Mouse (Mus musculus): Measurements from ENCODE around the gene Gm11042.
A peak's percentile ranks its signal among the peaks of the same experiment; 100 is the strongest.

The Gm11042 gene

DNA sequence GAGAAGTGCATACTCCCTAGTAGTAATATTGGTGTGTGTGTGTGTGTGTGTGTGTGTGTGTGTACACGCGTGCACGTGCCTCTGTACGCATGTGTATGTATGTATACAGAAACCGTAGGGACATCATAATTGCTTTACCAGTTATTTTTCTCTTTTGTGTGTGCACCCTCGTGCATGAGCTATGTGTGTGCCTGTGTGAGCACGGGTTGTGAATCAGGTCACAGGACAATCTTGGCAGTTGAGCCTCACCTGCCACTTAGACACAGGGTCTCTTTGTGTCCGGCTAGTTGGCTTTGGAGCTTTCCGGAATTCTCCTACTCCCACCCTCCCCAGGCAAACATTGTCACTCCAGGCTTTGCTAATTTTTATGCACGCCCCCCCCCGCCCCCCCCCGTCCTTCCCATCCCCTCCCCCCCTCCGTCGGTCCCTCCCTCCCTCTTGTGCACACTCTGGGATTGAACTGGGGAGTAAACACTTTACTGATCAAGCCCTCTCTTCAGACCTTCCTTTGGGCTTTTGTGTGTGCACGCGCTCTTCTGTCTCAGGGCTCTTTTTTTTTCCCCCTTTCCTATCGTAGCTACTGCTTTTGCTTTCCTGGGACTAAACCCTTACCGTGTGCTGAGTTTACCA lies at the start of gene Gm11042:
Gene Gm11042, minus strand, starts transcription at position 51 of the 630 bp plus-strand sequence.
- DNase-seq, result no peak

DNA sequence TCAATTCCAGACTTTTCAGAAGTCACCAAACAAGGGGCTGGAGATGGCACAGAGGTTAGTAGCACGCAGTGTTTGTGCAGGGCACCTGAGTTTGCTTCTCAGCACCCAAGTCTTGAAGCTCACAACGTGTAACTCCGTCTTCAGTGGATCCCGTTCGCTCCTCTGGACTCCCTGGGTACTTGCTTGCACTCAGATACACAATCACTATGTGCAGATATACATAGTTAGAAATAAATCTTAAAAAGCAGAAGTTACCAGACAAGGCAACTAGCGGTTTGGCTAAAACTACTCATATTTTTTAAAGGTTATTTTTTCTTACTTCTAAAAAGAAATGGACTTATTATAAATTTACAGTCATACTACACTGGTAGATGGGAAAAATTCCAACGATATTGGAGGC lies 48.3 kb upstream of the Gm11042 start:
- DNase-seq, result no peak

DNA sequence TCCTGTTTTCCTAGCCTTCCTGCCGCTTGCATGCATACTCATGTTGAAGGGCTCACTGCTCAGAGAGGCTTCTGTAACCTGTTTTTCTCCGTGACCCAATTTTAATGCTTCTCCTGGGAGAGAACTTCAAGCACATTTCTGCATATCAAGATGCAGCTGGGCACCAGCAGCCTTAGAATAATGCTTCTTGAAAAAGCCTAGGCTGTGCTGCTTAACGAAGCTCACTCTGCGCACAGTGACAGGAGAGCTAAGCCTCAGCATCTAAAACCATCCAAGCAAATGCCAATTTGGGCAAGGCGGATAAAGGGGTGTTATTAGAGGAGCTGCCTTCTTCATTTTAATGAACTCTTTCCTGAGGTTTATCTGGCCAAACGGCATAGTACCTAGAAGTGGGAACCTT lies 46.9 kb upstream of the Gm11042 start:
- no peak for DNase-seq

DNA sequence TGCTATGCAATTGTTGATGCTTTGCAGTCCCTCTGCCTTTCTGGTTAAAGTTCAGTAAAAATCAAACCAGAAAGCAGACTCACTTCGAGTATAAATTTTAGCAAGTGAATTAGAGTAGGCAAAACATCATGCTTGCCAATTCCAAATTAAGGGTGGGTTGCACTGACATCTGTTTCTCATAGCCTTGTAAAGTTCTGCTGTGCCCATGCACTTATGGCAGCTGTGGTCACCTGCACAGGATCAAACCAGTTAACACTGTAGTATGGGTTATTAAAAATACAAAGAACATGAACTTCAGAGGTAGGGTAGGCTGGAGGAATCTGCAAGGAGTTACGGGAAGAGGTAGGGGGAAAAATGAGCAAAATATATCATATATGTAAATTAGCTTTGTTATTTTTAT lies 46.3 kb upstream of the Gm11042 start:
- no peak for DNase-seq

DNA sequence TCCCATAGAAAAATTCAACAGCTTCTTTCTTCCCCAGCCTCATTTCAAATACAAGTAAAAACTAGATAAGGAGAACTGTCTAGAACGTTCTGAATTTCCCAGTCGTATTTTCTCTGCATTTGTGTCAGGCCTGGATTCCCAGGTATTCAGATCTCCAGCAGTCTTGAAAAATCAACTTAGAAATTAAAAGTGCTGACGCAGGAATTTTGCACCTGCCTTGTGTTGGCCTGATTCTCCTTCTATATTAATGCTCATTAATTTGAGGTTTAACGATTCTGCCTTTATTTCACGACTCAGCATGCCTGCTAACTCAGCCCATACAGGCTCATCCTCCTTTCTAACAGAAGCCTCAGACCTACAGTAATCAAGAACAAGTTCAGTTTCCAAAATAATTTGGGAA lies 43.6 kb upstream of the Gm11042 start:
- no peak for DNase-seq

DNA sequence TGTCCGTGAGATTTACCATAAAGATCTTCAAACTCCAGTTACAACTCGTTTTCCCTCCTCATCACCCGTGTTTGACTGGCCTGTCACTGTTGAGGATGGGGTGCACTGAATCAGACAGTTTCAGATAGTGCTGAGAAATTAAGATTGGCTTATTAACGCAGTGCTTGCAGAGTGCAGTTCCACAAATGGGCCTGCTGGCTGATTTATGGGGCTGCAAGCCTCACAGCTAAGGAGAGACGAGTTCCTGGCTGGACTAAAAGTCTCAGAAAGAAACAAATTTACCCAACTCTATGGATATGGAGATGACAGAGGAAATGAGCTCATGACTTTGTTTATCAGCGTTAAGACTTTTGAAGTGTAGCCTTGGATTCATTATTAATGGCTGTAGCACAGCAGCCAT lies 41.6 kb upstream of the Gm11042 start:
- DNase-seq, result no peak

DNA sequence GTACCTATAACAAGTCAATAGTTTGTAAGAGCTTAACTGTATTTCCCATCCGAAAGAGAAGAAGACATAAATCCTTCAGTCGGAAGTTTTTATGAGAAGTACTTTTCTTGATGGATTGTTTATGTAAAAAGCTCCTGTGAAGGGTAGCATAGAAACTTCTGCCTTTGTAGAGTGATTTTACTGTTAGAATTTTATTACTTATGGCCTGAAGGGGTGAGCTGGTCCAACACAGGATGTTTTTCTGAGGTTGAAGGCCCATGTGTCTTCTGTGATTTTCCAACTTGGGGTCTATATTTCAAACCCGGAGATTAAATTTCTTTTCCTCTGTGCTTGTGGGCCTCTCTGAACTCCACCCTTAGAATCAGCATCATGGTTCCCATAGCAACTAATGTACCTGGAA lies 26.5 kb upstream of the Gm11042 start:
- no peak for DNase-seq

DNA sequence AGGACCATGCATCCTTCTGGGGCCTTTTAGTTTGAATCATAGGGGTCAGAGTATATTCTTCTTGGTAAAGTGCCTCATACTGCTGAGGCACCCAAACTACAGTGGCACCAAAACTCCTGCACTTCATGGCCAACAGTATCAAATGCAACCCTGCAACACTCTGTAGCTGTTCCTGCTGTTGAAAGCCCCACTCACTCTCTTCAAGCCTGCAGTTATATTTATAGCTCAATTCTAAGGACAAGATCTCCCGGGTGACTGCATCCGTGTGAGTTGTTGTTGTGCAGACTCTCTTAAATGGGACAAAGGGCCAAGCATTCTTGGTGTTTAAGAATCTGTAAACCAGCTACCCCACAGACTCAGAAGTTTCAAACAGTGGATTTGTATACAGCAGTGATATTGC lies 23.9 kb upstream of the Gm11042 start:
- no peak for DNase-seq

DNA sequence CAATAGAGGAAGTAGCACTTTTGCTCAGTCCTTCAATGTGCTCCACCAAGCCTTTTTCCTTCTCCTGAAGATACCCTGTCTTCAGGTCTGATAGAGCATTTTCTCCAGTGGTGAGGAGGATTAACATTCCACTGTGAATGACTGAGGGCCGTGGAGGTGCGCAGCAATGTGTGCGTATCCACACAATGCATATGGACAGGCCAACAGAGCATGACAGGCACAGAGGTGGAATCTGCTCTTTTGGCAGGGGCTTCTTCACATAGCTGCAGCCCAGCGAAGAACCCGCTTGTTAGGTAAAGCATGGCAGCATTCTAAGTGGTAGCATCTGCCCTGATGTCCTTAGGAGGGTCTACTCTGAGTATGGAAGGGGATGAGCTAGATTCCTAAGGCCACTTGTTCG lies 17.5 kb upstream of the Gm11042 start:
- DNase-seq, result no peak

DNA sequence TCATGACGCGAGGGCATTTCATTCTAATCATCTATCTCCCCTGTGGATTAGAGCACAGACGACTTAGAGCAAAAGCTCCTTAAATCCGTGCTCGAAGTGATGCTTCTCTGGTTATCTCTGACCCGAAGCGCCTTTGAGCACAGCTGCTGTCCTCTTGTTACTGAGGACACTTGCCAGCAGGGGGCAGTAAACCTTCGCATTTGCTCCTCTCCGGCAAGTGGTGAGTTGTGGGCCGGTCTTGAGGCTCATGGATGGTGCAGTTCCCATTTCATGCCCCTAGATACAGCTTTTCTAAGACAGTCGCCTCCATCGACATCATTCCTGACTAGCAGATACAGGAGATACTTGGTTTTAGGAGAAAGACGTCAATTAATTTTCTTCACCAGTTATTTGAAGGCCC lies 16.8 kb upstream of the Gm11042 start:
- peak; percentile 19 to 70 for DNase-seq

DNA sequence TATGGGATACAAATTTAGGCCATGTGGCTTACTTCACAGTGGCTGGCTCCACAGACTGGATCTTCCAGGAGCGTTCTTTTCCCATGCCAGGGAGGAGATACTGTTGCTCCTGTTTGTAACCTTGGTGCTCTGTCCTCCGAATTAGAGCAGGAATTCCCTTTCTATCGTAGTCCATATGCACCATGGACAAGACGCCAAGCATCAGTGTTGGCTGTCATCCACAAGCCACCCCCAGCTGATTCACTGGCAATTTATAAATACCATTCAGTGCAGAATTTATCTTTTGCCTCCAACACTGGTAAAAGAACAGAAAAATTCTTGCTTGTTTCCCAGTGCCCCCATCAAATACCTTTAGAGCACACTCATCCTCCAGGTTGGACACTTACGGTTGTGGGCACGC lies 13.6 kb upstream of the Gm11042 start:
- DNase-seq, result no peak

DNA sequence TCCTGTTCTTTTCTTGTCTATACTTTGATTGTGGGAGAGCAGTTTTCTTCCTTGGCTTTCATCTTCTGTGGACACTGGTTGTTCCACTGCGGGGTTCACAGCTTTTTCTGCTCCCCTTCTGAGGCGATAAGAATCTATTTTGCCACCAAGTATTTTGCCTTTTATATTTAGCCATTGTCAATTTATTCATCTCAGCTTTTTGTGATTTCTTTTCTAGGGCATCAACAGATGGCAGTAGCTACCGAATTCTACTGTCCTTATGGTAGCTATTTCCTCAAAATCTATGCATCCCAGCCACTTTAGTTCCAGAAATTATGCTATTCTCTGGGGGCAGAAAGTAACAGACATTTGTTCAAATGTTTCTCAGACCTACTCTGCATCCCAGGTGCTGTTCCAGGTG lies 10.4 kb upstream of the Gm11042 start:
- no peak for DNase-seq

DNA sequence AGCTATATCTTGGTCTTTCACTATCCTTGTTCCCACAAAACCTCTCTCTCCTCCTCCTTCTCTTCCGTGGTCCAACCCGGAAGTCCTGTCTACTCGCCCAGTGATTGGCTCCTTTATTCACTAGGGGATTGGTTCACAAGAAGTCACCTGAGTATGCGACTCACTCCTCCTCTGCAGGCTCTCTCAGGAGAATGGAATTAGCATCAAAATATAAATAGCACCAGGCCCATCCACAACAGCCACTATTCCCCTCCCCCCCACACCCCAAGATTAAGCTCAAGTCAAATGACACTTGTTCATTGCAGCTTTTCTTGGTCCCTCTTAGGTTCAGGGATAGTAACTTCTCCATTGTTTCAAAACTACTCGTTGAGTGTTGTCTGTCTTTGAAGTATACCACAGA lies 5.8 kb upstream of the Gm11042 start:
- DNase-seq, result no peak

DNA sequence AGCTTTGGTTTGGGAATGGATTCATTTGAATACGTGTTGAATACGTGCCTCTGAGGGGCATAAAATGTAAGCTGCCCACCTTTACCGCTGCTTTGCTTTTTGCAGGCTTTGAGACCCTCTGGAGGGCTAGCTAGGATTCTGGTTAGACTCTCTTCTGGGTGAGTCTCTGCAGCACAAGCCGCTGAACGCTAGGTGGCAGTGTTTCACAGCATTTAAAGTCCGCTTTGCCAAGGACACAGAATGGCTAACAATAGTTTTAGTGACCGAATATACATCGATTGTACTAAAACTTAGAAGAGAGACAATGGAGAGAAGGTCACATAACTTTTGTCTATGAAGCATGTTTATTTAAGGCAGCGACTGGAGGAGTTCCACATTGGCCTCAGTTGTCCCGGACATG lies 4.1 kb upstream of the Gm11042 start:
- peak; percentile 19 to 64 for DNase-seq

DNA sequence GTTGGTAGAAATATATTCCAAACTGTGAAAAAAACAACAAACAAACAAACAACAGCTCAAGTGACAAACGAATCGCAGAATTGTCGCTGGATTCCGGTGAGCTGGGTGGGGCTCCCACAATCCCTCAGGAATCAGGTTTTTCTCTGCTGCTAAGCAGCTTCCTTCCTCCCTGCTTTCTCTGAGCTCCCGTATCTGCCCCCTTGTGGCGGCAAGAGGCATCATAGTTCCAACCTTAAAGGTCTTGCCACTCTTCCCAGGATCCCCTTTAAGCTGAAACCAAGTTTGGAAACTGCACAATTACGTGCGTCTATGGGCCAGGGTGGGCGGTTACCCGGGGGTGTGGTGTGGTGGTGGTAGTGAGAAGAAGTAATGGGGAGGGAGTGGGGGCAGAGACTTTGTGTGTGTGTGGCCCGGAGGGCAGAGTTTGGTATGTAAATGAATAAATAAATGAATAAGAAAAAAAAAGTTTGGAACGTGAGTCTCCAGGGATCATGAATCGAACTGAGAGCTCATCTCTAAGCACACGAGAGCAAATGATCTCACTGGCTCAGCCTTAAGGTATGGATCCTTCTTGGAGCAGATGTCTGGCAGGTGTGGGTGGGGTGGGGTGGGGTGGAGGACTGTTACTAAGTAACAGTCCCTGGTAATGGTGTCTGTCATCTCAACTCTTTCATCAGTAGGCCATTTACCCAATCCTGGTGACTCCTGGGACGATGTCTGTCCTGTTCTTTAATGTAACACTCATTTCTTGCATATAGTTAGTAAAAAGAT lies 980 bp upstream of the Gm11042 start:
- DNase-seq, result peak; percentile 64 to 65

DNA sequence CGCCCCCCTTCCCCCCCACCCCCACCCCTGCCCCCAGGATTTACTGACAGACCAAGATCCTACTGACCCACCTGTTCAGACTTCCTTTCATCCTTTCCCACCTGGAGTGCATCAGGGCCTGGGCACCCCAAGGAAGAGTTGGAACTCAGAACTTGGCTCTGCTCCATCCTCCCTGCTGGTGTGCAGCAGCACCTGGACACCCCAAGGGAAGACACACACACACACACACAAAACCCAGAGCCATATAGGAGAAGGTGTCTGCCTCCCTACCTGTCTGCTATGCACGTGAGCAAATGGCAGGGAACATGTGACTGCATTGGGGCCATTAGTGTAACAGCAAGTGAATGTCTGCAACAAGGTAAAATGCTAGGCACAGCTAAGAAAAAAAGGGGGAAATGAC lies 973 bp downstream of the Gm11042 start:
- no peak for DNase-seq

DNA sequence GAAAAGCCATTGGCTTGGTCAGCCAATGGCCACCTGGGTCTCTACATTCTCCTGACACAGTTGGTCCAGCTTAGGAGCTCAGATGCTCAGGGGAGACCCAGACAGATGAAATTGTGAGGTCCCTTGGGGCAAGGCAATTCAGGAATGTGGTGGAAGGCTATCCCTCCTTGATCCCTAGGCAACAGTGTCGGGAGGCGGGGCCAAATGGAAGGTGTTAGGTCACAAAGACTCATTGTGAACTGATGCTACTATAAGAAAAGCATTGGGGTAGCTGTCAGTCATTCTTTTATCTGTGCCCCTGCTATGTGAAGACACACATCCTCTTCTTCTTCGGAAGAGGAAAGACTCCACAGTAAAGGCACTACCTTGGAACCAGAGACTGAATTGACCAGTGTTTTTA lies 3.6 kb downstream of the Gm11042 start:
- DNase-seq, result no peak

DNA sequence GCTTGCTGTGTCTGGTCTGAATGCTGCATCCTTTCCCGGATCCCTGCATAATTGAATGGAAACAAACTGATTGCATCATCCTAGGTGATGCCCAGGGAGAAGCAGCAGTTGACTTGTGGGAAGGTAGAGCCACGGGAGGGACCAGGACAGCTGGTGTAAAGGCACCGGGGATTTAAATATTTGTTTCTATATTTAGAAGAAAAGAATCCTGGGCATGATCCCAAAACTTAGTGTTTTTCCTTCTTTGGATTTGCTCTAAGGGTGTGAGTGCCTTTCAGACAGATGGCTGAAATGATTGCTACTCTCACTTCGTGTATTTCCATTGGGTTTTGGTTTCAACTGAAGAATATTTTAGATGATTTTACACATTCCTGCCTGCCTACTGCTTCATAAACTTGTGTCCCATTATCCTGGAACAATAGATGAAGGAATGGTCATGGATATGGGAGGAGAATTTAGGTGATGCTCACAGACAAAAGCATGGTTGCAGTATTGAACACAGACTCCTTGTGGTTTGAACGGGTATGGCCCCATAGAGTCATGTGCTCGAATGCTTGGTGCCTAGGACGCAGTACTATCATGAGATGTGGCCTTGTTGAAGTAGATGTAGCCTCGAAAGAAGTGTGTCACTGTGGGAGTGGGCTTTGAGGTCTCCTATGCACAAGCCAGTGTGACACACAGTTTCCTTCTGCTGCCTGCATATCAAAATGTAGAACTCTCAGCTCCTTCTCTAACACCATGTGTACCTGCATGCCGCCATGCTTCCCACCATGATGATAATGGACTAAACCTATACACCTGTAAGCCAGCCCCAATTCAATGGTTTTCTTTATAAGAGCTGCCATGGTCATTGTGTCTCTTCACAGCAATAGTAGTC lies 12.5 kb downstream of the Gm11042 start:
- DNase-seq, result no peak

DNA sequence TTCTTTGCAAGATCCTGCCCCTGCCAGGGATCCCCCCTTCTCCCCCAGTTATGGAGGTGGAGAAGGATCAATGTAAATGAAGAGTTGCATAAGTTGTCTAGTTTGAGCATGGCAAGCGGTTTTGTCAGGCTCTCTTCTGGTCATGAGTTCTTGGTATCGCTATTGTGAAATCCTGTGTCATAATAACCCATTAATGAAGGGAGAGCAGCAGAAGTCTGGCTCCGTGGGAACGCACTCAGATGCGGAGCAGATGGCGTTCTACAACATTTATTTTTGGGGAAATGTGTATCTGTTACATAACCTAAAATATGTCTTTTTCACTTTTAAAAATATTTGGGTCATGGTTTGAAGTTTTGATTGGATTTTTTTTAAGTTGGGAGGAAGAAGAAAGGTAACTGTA lies 14.6 kb downstream of the Gm11042 start:
- no peak for DNase-seq

DNA sequence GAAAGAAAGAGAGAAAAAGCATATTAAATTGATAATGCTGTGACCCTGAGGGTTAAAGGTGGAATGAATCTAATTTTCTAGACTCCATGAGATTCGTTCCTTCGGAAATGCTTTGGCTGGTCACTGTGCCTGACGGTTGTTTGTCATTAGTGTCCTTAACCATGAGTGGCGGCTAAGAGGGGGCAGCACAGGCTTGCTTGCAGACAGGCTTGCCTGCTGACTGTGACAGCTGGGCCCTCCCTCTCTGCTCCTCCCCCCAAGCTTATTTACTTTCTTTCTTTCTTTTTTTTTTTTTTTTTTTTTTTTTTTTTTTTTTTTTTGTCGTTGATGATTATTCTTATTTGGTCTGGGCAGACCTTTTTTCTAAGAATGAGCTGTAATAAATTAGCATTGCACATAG lies 19.8 kb downstream of the Gm11042 start:
- DNase-seq, result no peak

DNA sequence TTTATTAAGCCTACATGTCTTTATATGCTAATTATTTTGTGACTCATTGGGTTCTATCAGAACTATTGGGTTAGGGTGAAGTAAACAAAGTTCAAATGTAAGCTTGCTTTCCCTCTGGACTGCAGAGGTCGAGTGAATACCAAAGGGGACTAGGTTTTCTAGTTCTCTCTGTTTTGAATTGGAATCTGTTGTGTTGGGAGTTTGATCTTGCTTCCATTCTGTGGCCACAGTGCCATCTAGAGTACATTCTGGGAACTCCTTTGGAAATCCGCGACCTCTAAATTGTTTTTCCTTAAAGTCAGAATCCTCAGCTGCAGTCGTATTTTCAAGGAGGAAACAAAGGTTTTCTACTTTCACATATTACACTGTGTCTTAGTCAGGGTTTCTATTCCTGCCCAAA lies 22.6 kb downstream of the Gm11042 start:
- DNase-seq, result peak in 1 of 2 experiments; percentile 27

DNA sequence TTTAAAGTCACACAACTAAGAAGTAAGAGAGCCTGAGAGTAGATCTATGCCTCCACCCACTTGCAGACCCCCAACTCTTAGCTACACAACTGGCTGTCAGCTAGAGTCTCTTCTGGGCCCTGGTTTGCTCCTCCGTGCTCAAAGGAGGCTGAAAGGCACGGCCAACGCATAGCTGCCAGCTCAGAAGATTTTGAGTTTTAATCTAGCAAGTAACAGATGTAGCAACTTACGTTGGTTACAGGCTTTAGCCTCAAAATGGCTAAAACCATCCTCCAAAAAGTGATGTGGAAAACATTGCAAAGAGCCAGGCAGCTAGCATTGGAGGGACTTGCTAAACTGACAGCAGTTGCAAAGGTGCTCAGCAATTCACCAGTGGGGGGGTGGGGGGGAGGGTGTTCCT lies 25.2 kb downstream of the Gm11042 start:
- no peak for DNase-seq

DNA sequence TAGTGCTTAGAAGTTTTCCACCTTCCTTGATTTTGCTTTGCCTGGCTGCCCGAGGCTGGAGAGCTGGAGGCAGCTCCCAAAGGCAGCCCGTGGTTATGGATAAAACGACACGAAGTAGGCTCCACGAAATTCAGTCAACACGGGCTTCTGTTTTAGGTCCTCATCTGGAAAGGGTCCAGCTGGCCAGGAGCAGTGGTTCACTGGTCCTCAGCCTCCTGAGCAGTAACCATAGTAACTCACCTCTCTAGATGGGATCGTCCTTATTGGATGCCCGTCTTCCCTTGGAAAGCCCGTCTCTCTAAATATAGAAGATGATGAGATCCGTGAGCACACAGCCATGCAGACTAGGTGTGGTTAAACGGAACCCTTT lies 31.5 kb downstream of the Gm11042 start:
- DNase-seq, result no peak

Measured in kidney, adult 8-10 months (tissue).